Mouse (Mus musculus) midbrain, embryonic 15.5 days (tissue): ENCODE measurements around the gene Sdhaf1. TPM values are rescaled to one million over a fixed set of nuclear protein-coding genes. Genes with fewer than 3 reads are reported as not detected.
A peak's percentile ranks its signal among the peaks of the same experiment; 100 is the strongest.

Experiments
- ATAC-seq: fragments of 200-750 bp; cut with Nextera tagmentation; replicated peaks from 2 replicates; pipeline ENCODE4 v1.8.0; 2017; ENCODE audit warnings: moderate TSS enrichment
- H3K27ac ChIP-seq: fragments of 300-500 bp; sonication (generic); 2 replicates; pipeline ENCODE4 v1.5.1; 2015; ENCODE audit warnings: mild to moderate bottlenecking, inconsistent platforms
- H3K27me3 ChIP-seq: fragments of 300-500 bp; sonication (generic); replicated peaks from 2 replicates; pipeline ENCODE4 v1.6.1; 2015; ENCODE audit warnings: inconsistent platforms
- H3K36me3 ChIP-seq: fragments of 300-500 bp; sonication (generic); replicated peaks from 2 replicates; pipeline ENCODE4 v1.6.1; 2015; ENCODE audit warnings: inconsistent platforms
- H3K4me1 ChIP-seq: fragments of 300-500 bp; sonication (generic); 2 replicates; pipeline ENCODE4 v1.6.1; 2015; ENCODE audit warnings: inconsistent platforms
- H3K4me2 ChIP-seq: fragments of 300-500 bp; sonication (generic); 2 replicates; pipeline ENCODE4 v1.6.1; 2015; ENCODE audit warnings: inconsistent platforms, mild to moderate bottlenecking, moderate library complexity
- H3K4me3 ChIP-seq: fragments of 300-500 bp; sonication (generic); 2 replicates; pipeline ENCODE4 v1.5.1; 2015; ENCODE audit warnings: mild to moderate bottlenecking, inconsistent platforms
- H3K9ac ChIP-seq: fragments of 300-500 bp; sonication (generic); 2 replicates; pipeline ENCODE4 v1.6.1; 2015; ENCODE audit warnings: mild to moderate bottlenecking, inconsistent platforms
- H3K9me3 ChIP-seq: fragments of 300-500 bp; sonication (generic); 2 replicates; pipeline ENCODE4 v1.6.1; 2016; ENCODE audit warnings: inconsistent platforms
- WGBS: fragments of 180-500 bp; shearing (Covaris S2); methylation state at CpG from one replicate; pipeline ENCODE4 v1.1.7; 2015; ENCODE audit warnings: mixed read lengths; 5-methylcytosine and 5-hydroxymethylcytosine counted together
- polyA plus RNA-seq: library from polyadenylated mRNA; unstranded; fragments of >200 nt; fragmentation: Nextera tagmentation; extraction: Ambion mirVana; gene quantifications from 2 replicates; pipeline ENCODE4 v1.2.1, GENCODE M21; 2015

The Sdhaf1 gene
- polyA plus RNA-seq, 1 experiment from 2014 or later = 17.1 TPM

- H3K9ac ChIP-seq = no peak overlapping the region
- no peak overlapping the region for H3K27ac ChIP-seq
- no peak overlapping the region for H3K4me2 ChIP-seq
- peaks cover 22% of the 10 kb centered on the region for H3K27me3 ChIP-seq
- no peak overlapping the region for H3K4me3 ChIP-seq
- no peak for ATAC-seq
- no peaks in the 10 kb centered on the region for H3K36me3 ChIP-seq
- no peaks in the 10 kb centered on the region for H3K9me3 ChIP-seq
- WGBS = 74% methylated on average over 5 of the region's 5 CpGs
- peaks cover 7% of the 10 kb centered on the region; the same call in 1 of the 2 replicates for H3K4me1 ChIP-seq
Measured at GRCm38 (mm10) chr7:30339432-30340109, 15.9 kb upstream of the Sdhaf1 start.

GRCm38 (mm10) chr7:30336384-30336783 lies 12.7 kb upstream of the Sdhaf1 start:
- peak; percentile 21; the same call in 1 of the 2 replicates for ATAC-seq
- peaks cover 19% of the 10 kb centered on the region for H3K4me1 ChIP-seq
- peak overlapping the region; percentile 22; the same call in 1 of the 2 replicates for H3K4me2 ChIP-seq
- WGBS = 1% methylated on average over 9 of the region's 9 CpGs
- no peaks in the 10 kb centered on the region for H3K36me3 ChIP-seq
- H3K27ac ChIP-seq = no peak overlapping the region
- H3K9ac ChIP-seq = no peak overlapping the region
- no peak overlapping the region for H3K4me3 ChIP-seq
- H3K27me3 ChIP-seq = peaks cover 11% of the 10 kb centered on the region; the same call in 1 of the 2 replicates
- H3K9me3 ChIP-seq = no peaks in the 10 kb centered on the region

- no peaks in the 10 kb centered on the region for H3K9me3 ChIP-seq
- H3K4me3 ChIP-seq = no peak overlapping the region
- no peak overlapping the region for H3K27ac ChIP-seq
- no peak overlapping the region for H3K4me2 ChIP-seq
- H3K27me3 ChIP-seq = peaks cover 11% of the 10 kb centered on the region; the same call in 1 of the 2 replicates
- no peak overlapping the region for H3K9ac ChIP-seq
- H3K36me3 ChIP-seq = no peaks in the 10 kb centered on the region
- peaks cover 22% of the 10 kb centered on the region for H3K4me1 ChIP-seq
- 77% methylated on average over 6 of the region's 6 CpGs for WGBS
- ATAC-seq = no peak
Measured at GRCm38 (mm10) chr7:30335688-30336087, 12.0 kb upstream of the Sdhaf1 start.

DNA sequence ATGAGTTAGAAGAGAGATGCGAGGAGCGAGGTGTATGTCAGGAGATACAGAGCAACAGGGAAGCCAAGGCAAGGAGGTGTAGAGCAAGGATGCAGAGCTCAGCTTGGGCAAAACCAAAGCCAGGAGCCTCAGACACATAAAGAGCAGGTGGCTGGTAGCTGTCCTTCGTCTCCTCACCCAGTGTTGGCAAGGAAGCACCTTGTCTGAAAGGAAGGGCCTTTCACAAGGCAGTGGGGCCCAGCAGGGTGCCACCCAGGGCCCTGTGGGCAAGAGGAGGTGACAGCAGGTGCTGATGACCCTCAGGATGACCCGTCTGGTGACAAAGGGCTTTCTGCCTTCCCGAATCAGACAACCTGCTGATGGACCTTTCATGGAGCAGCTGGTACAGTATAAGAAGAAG lies 10.9 kb upstream of the Sdhaf1 start:
- H3K36me3 ChIP-seq = no peaks in the 10 kb centered on the region
- H3K9me3 ChIP-seq = no peaks in the 10 kb centered on the region
- H3K4me2 ChIP-seq = no peak overlapping the region
- H3K27me3 ChIP-seq = peaks cover 11% of the 10 kb centered on the region; the same call in 1 of the 2 replicates
- H3K4me3 ChIP-seq = no peak overlapping the region
- H3K27ac ChIP-seq = no peak overlapping the region
- H3K4me1 ChIP-seq = peaks cover 22% of the 10 kb centered on the region
- ATAC-seq = no peak
- 66% methylated on average over 5 of the region's 5 CpGs for WGBS
- H3K9ac ChIP-seq = no peak overlapping the region

GRCm38 (mm10) chr7:30333436-30333835 lies 9.7 kb upstream of the Sdhaf1 start:
- Histone ChIP-seq H3K4me3 (no peak overlapping the region), H3K27me3 (peaks cover 11% of the 10 kb centered on the region; the same call in 1 of the 2 replicates), H3K4me2 (no peak overlapping the region), H3K9me3 (no peaks in the 10 kb centered on the region), H3K9ac (no peak overlapping the region), H3K36me3 (no peaks in the 10 kb centered on the region), H3K4me1 (peaks cover 22% of the 10 kb centered on the region), H3K27ac (no peak overlapping the region)
- WGBS = 37% methylated on average over 4 of the region's 4 CpGs
- ATAC-seq = no peak

GRCm38 (mm10) chr7:30332622-30333259 lies 9.0 kb upstream of the Sdhaf1 start:
- Histone ChIP-seq H3K4me2 (peak overlapping the region; percentile 56), H3K4me3 (peak overlapping the region; percentile 31), H3K9me3 (no peaks in the 10 kb centered on the region), H3K27ac (no peak overlapping the region), H3K27me3 (peaks cover 11% of the 10 kb centered on the region; the same call in 1 of the 2 replicates), H3K36me3 (no peaks in the 10 kb centered on the region), H3K4me1 (peaks cover 22% of the 10 kb centered on the region), H3K9ac (no peak overlapping the region)
- WGBS = 63% methylated on average over 18 of the region's 18 CpGs
- no peak for ATAC-seq

DNA sequence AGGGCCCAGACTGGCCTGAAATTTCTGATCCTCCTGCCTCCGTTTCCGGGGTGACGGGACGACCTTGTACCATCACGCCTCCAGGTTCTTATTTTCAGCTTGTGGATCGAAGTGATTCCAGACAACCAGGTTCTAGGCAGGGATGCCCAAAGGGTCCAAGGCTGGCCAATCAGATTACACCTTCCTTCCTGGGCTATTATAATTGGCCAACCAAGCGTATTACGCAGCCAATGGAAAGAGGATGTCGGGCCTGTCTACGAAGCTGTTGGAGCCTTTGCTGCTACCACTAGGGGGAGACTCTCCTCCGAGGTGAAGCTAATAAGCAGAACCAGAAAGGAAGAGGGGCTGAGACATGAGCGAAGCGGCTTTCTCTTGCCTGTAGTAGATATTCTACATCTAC lies 8.2 kb upstream of the Sdhaf1 start:
- Histone ChIP-seq H3K9me3 (no peaks in the 10 kb centered on the region), H3K4me3 (peak overlapping the region; percentile 31), H3K27ac (peak overlapping the region; percentile 65; the same call in 1 of the 2 replicates), H3K27me3 (peaks cover 11% of the 10 kb centered on the region; the same call in 1 of the 2 replicates), H3K4me1 (peaks cover 22% of the 10 kb centered on the region), H3K4me2 (peak overlapping the region; percentile 56), H3K9ac (peak overlapping the region; percentile 16; the same call in 1 of the 2 replicates), H3K36me3 (no peaks in the 10 kb centered on the region)
- 3% methylated on average over 13 of the region's 13 CpGs for WGBS
- peak; percentile 93 for ATAC-seq

DNA sequence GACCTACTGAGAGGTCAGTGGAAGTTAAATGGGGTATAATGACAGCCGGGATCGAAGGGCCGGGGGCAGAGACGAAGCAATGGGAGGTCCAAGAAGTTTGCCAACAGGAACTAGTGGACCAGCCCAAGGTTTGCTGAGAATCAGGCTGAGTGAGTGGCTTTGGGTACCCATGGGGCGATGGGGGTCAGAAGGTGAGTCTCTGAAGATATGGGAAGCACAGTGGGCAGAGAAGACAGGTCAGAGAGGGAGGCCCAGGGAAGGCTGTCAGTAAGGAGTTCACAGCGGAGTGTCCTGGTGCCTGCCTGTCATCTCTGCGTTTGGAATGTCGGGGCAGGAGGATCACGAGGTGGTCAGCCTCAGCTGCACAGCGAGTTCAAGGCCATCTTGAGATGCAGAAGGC lies 4.7 kb upstream of the Sdhaf1 start:
- Histone ChIP-seq H3K27me3 (0 out of 2 replicates have a peak, but pooled peaks cover 6% of the 10 kb centered on the region), H3K36me3 (no peaks in the 10 kb centered on the region), H3K4me1 (peaks cover 16% of the 10 kb centered on the region), H3K9me3 (no peaks in the 10 kb centered on the region), H3K4me3 (no peak overlapping the region), H3K27ac (no peak overlapping the region), H3K9ac (no peak overlapping the region), H3K4me2 (no peak overlapping the region)
- no peak for ATAC-seq
- WGBS = 60% methylated on average over 10 of the region's 10 CpGs

GRCm38 (mm10) chr7:30327140-30327539 lies 3.4 kb upstream of the Sdhaf1 start:
- 0 out of 2 replicates have a peak, but pooled peaks cover 6% of the 10 kb centered on the region for H3K27me3 ChIP-seq
- no peak overlapping the region for H3K4me3 ChIP-seq
- no peak overlapping the region for H3K4me2 ChIP-seq
- H3K9ac ChIP-seq = no peak overlapping the region
- no peak overlapping the region for H3K27ac ChIP-seq
- no peak for ATAC-seq
- H3K9me3 ChIP-seq = no peaks in the 10 kb centered on the region
- WGBS = 55% methylated on average over 15 of the region's 15 CpGs
- H3K36me3 ChIP-seq = no peaks in the 10 kb centered on the region
- peaks cover 17% of the 10 kb centered on the region for H3K4me1 ChIP-seq

DNA sequence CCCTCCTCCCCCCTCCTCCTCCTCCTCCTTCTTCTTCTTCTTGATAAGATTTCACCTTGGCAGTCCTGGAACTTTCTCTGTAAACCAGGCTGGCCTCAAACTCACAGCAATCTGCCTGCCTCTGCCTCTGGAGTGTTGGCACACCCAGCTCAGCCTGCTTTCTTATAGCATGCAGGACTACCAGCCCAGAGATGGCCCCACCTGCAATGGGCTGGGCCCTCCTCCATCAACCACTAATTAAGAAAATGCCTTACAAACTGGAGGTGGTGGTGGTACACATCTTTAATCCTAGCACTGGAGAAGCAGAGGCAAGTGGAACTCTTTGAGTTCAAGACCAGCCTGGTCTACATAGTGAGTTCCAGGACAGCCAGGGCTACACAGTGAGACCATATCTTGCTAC lies 2.7 kb upstream of the Sdhaf1 start:
- no peak overlapping the region for H3K9ac ChIP-seq
- no peak for ATAC-seq
- H3K36me3 ChIP-seq = no peaks in the 10 kb centered on the region
- no peak overlapping the region for H3K4me2 ChIP-seq
- no peak overlapping the region for H3K27ac ChIP-seq
- H3K27me3 ChIP-seq = 0 out of 2 replicates have a peak, but pooled peaks cover 6% of the 10 kb centered on the region
- H3K4me1 ChIP-seq = peaks cover 12% of the 10 kb centered on the region
- no peaks in the 10 kb centered on the region for H3K9me3 ChIP-seq
- H3K4me3 ChIP-seq = no peak overlapping the region

DNA sequence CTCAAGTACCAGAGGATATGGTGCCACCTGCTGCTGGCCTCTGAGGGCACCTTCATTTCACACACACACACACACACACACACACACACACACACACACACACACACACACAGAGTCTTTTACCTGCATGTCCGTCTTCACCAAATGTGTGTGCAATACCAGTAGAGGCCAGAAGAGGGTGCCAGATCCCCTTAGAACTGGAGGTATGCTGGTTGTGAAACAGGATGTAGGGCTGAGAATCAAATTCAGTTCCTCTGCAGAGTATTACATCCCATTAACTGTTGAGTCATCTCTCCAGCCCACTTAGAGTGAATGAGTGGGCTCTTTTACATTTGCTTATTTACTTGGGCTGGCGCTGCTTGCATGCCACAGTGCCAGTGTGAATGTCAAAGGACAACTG lies 1.7 kb upstream of the Sdhaf1 start:
- H3K27ac ChIP-seq = no peak overlapping the region
- H3K9me3 ChIP-seq = no peaks in the 10 kb centered on the region
- H3K36me3 ChIP-seq = no peaks in the 10 kb centered on the region
- no peak for ATAC-seq
- H3K9ac ChIP-seq = no peak overlapping the region
- no peak overlapping the region for H3K4me3 ChIP-seq
- peaks cover 19% of the 10 kb centered on the region for H3K4me1 ChIP-seq
- no peak overlapping the region for H3K4me2 ChIP-seq
- 0 out of 2 replicates have a peak, but pooled peaks cover 6% of the 10 kb centered on the region for H3K27me3 ChIP-seq
- WGBS = 42% methylated on average over 2 of the region's 2 CpGs

DNA sequence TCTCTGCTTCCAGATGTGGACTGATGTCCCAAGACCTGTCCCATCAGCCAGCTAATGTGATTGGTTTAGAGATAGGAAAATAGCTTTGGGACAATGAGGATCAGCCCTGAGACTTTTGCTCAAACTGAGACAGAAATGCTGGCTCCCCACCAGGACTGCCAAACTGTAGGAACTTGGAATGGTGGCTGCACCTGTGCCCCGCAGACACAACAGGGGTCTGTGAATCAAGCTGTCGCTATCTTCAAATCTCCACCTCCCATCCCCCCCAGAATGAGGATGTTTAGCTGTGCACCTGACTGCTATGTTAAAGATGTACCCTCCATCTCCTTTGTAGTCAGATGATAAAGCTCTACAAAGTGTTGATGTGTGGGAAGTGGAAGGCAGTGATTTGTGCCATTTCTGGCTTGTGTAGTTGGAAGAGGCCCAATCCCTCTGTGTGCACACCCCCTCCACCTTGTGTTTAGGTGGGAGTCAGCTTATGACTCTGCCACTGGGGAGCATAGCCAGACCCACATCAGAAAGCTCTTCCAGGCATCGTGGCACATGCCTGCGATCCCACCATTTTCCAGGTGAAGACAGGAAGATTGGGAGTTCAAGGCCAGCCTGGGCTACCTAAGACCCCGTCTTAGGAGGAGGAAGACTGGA lies 727 bp upstream of the Sdhaf1 start:
- H3K9me3 ChIP-seq = no peaks in the 10 kb centered on the region
- H3K27me3 ChIP-seq = 0 out of 2 replicates have a peak, but pooled peaks cover 6% of the 10 kb centered on the region
- no peaks in the 10 kb centered on the region for H3K36me3 ChIP-seq
- peaks cover 19% of the 10 kb centered on the region for H3K4me1 ChIP-seq
- H3K4me2 ChIP-seq = no peak overlapping the region
- no peak overlapping the region for H3K27ac ChIP-seq
- ATAC-seq = no peak
- no peak overlapping the region for H3K4me3 ChIP-seq
- no peak overlapping the region for H3K9ac ChIP-seq
- WGBS = 82% methylated on average over 5 of the region's 5 CpGs
